Mouse (Mus musculus) liver, embryonic 16.5 days (tissue): Measurements from ENCODE around the gene Hfe. TPM values are rescaled to one million over a fixed set of nuclear protein-coding genes. Genes with fewer than 3 reads are reported as not detected.

ENCODE experiments used
- ATAC-seq: fragments of 200-750 bp; cut with Nextera tagmentation; 2 replicates; pipeline ENCODE4 v1.8.0; 2017; ENCODE audit warnings: low read depth, mild to moderate bottlenecking, moderate number of reproducible peaks, moderate library complexity
- H3K27ac ChIP-seq: fragments of 300-500 bp; sonication (generic); 2 replicates; pipeline ENCODE4 v1.5.1; 2014; ENCODE audit warnings: mild to moderate bottlenecking, low read length
- H3K27me3 ChIP-seq: fragments of 300-500 bp; sonication (generic); 2 replicates; pipeline ENCODE4 v1.6.1; 2014; ENCODE audit warnings: low read depth, low read length, mixed read lengths; ENCODE audit not compliant: control insufficient read depth, insufficient read depth
- H3K36me3 ChIP-seq: fragments of 300-500 bp; sonication (generic); 2 replicates; pipeline ENCODE4 v1.6.1; 2014; ENCODE audit warnings: mild to moderate bottlenecking; ENCODE audit not compliant: control insufficient read depth, insufficient read depth
- H3K4me1 ChIP-seq: fragments of 300-500 bp; sonication (generic); 2 replicates; pipeline ENCODE4 v1.6.1; 2014; ENCODE audit warnings: low read depth, low read length, mixed read lengths; ENCODE audit not compliant: control insufficient read depth
- H3K4me2 ChIP-seq: fragments of 300-500 bp; sonication (generic); 2 replicates; pipeline ENCODE4 v1.6.1; 2014; ENCODE audit warnings: low read depth, low read length, mixed read lengths
- H3K4me3 ChIP-seq: fragments of 300-500 bp; sonication (generic); 2 replicates; pipeline ENCODE4 v1.5.1; 2014; ENCODE audit warnings: low read depth, mild to moderate bottlenecking, low read length
- H3K9ac ChIP-seq: fragments of 300-500 bp; sonication (generic); 2 replicates; pipeline ENCODE4 v1.6.1; 2014; ENCODE audit warnings: low read depth, low read length
- H3K9me3 ChIP-seq: fragments of 300-500 bp; sonication (generic); replicated peaks from 2 replicates; pipeline ENCODE4 v1.6.1; 2016; ENCODE audit warnings: low read length; ENCODE audit not compliant: control insufficient read depth
- WGBS: fragments of 180-500 bp; shearing (Covaris S2); extraction: QIAGEN DNeasy Blood & Tissue Kit; methylation state at CpG from one replicate; pipeline ENCODE4 v1.1.7; 2014; ENCODE audit not compliant: insufficient replicate concordance; 5-methylcytosine and 5-hydroxymethylcytosine counted together
- microRNA-seq: library from miRNA; unstranded; fragments of <30 nt; microRNA quantifications from one replicate; pipeline ENCODE4, GENCODE M21; 2016
- polyA plus RNA-seq: library from polyadenylated mRNA; unstranded; fragments of >200 nt; fragmentation: Nextera tagmentation; extraction: Ambion mirVana; gene quantifications from 2 replicates; pipeline ENCODE4 v1.2.1, GENCODE M21; 2015

Gene Hfe
- polyA plus RNA-seq, 1 experiment from 2014 or later, result 16.3 TPM

- Histone ChIP-seq H3K4me1 (no peaks in the 10 kb centered on the region), H3K36me3 (no peaks in the 10 kb centered on the region), H3K4me3 (no peak overlapping the region), H3K27ac (no peak overlapping the region), H3K27me3 (no peaks in the 10 kb centered on the region), H3K4me2 (no peak overlapping the region), H3K9ac (no peak overlapping the region), H3K9me3 (no peaks in the 10 kb centered on the region)
- WGBS, result 40% methylated on average over 3 of the region's 3 CpGs
- no peak for ATAC-seq
These were observed 48.1 kb downstream of the Hfe start for GRCm38 (mm10) chr13:23662536-23662935.

- 49% methylated on average over 6 of the region's 6 CpGs for WGBS
These were observed 50.9 kb downstream of the Hfe start for GRCm38 (mm10) chr13:23659636-23660366.

More at GRCm38 (mm10) chr13:23659636-23660366, 50.9 kb downstream of the Hfe start:
- Histone ChIP-seq H3K4me3 (no peak overlapping the region), H3K27ac (no peak overlapping the region), H3K4me1 (no peaks in the 10 kb centered on the region), H3K9ac (no peak overlapping the region), H3K36me3 (no peaks in the 10 kb centered on the region), H3K27me3 (no peaks in the 10 kb centered on the region), H3K4me2 (no peak overlapping the region), H3K9me3 (no peaks in the 10 kb centered on the region)
- ATAC-seq, result no peak

Small RNA genes within 50 kb of the gene (microRNA-seq; reads per million reads assigned to microRNA genes)
- gene Gm44314 (not detected), gene Gm44350 (not detected), gene Gm44484 (0.98 reads per million)

Other genes starting within 250 kb of the Hfe start
- gene Btn1a1, start 245.0 kb downstream of the Hfe start, polyA plus RNA-seq, result 1.9 and 2.0 TPM in 2 replicates
- gene Btn2a2, start 222.0 kb downstream of the Hfe start, polyA plus RNA-seq, result not detected in 2 replicates
- gene Hist1h4h, start 179.8 kb downstream of the Hfe start, polyA plus RNA-seq, result 5.5 and 9.8 TPM in 2 replicates
- gene Hist1h2af, start 176.9 kb downstream of the Hfe start, polyA plus RNA-seq, result 2.0 and 6.7 TPM in 2 replicates
- 11.0 and 14.8 TPM in 2 replicates for gene Hist1h3g, start 175.4 kb downstream of the Hfe start, polyA plus RNA-seq
- 1.1 and 1.8 TPM in 2 replicates for gene Hist1h2bh, start 167.5 kb downstream of the Hfe start, polyA plus RNA-seq
- 1.2 and 1.4 TPM in 2 replicates for gene Hist1h3f, start 166.8 kb downstream of the Hfe start, polyA plus RNA-seq
- 2.4 and 2.9 TPM in 2 replicates for gene Hist1h4f, start 159.2 kb downstream of the Hfe start, polyA plus RNA-seq
- gene Hist1h1d, start 157.6 kb downstream of the Hfe start, polyA plus RNA-seq, result 1.2 and 1.4 TPM in 2 replicates
- 3.4 and 4.2 TPM in 2 replicates for gene Hist1h3e, start 148.5 kb downstream of the Hfe start, polyA plus RNA-seq
- 63.6 and 96.6 TPM in 2 replicates for gene Hist1h2ae, start 139.6 kb downstream of the Hfe start, polyA plus RNA-seq
- gene Hist1h2bg, start 139.5 kb downstream of the Hfe start, polyA plus RNA-seq, result 10.6 and 13.5 TPM in 2 replicates
- 3.7 and 5.9 TPM in 2 replicates for gene Hist1h2bf, start 136.7 kb downstream of the Hfe start, polyA plus RNA-seq
- gene Hist1h2ad, start 136.5 kb downstream of the Hfe start, polyA plus RNA-seq, result 2.2 and 3.8 TPM in 2 replicates
- 6.6 and 7.7 TPM in 2 replicates for gene Hist1h3d, start 135.1 kb downstream of the Hfe start, polyA plus RNA-seq
- gene Hist1h4d, start 129.3 kb downstream of the Hfe start, polyA plus RNA-seq, result 126 and 155 TPM in 2 replicates
- gene Hist1h2be, start 89.7 kb downstream of the Hfe start, polyA plus RNA-seq, result 1.9 and 2.0 TPM in 2 replicates
- gene Hist1h1e, start 88.3 kb downstream of the Hfe start, polyA plus RNA-seq, result 23.6 and 27.8 TPM in 2 replicates
- gene Hist1h2ac, start 26.9 kb downstream of the Hfe start, polyA plus RNA-seq, result 1.2 and 1.5 TPM in 2 replicates
- gene Hist1h2bc, start 26.7 kb downstream of the Hfe start, polyA plus RNA-seq, result 202 and 220 TPM in 2 replicates
- 0.13 TPM in 1 of 2 replicates, not detected in the other for gene Hist1h1t, start 15.0 kb downstream of the Hfe start, polyA plus RNA-seq
- gene Hist1h4c, start 12.4 kb downstream of the Hfe start, polyA plus RNA-seq, result 6.3 and 8.9 TPM in 2 replicates
- gene Hist1h1c, start 28.0 kb upstream of the Hfe start, polyA plus RNA-seq, result 99.6 and 112 TPM in 2 replicates
- 4.4 and 7.4 TPM in 2 replicates for gene Hist1h3c, start 34.7 kb upstream of the Hfe start, polyA plus RNA-seq
- 3.2 and 6.3 TPM in 2 replicates for gene Hist1h2bb, start 35.9 kb upstream of the Hfe start, polyA plus RNA-seq
- gene Hist1h2ab, start 40.3 kb upstream of the Hfe start, polyA plus RNA-seq, result 49.0 and 58.5 TPM in 2 replicates
- gene Hist1h3b, start 41.4 kb upstream of the Hfe start, polyA plus RNA-seq, result 14.4 TPM in 2 replicates
- 3.5 and 5.4 TPM in 2 replicates for gene Hist1h4b, start 46.2 kb upstream of the Hfe start, polyA plus RNA-seq
- gene Hist1h4a, start 50.4 kb upstream of the Hfe start, polyA plus RNA-seq, result 0.48 TPM in 1 of 2 replicates, not detected in the other
- gene Hist1h3a, start 51.5 kb upstream of the Hfe start, polyA plus RNA-seq, result 4.6 and 6.8 TPM in 2 replicates
- gene Hist1h1a, start 52.8 kb upstream of the Hfe start, polyA plus RNA-seq, result 2.5 and 3.5 TPM in 2 replicates
- gene Trim38, start 59.1 kb upstream of the Hfe start, polyA plus RNA-seq, result not detected in 2 replicates
- 1.5 and 1.8 TPM in 2 replicates for gene Slc17a2, start 96.1 kb upstream of the Hfe start, polyA plus RNA-seq
- 7.9 and 9.2 TPM in 2 replicates for gene Slc17a3, start 128.6 kb upstream of the Hfe start, polyA plus RNA-seq
- 0.17 and 0.39 TPM in 2 replicates for gene Slc17a1, start 156.9 kb upstream of the Hfe start, polyA plus RNA-seq
- gene Slc17a4, start 204.2 kb upstream of the Hfe start, polyA plus RNA-seq, result 0.34 and 0.40 TPM in 2 replicates
- gene Hist1h2ba, start 223.3 kb upstream of the Hfe start, polyA plus RNA-seq, result not detected in 2 replicates
- gene Hist1h2aa, start 223.6 kb upstream of the Hfe start, polyA plus RNA-seq, result not detected in 2 replicates